Mouse (Mus musculus) liver, adult 2 months (tissue): ENCODE measurements around the gene Nptn.

Source experiments
- CTCF ChIP-seq: fragments of 200-500 bp; IDR thresholded peaks from 2 replicates; pipeline ENCODE4 v1.5.1; 2011; ENCODE audit warnings: low read depth, low read length, control low read depth
- POLR2A ChIP-seq: fragments of 200-500 bp; IDR thresholded peaks from 2 replicates; pipeline ENCODE4 v1.6.1; 2011; ENCODE audit warnings: low read length, control low read depth; ENCODE audit not compliant: insufficient read depth; ENCODE audit errors: extremely low read depth

DNA sequence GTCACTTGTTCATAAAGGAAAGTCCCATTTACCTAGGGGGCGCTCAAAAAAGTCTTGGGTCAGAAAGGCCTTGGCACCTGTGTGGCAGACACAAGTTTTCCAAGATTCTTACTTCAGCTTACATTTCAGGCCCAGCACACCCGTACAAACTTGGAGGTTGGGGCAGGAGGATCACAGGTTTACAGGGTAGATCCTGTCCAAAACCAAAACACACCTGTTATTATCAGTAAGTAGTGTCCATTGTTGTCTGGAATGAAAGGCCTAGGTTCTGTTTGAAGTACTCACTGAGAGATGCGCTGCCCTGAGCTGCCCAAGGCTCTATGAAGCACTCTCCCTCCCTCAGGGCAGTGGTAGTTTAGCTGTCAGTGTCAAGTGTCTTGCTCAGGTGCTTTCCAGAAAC lies 77.3 kb downstream of the Nptn start:
- TF ChIP-seq CTCF (no peak), POLR2A (no peak)
